Mouse (Mus musculus) limb, embryonic 12.5 days (tissue): ENCODE results near the gene Myo18b. TPM values are rescaled to one million over a fixed set of nuclear protein-coding genes. Genes with fewer than 3 reads are reported as not detected.

Experiments used
- ATAC-seq: fragments of 200-750 bp; cut with Nextera tagmentation; 2 replicates; pipeline ENCODE4 v1.8.0; 2017; ENCODE audit warnings: low read depth, moderate TSS enrichment; ENCODE audit not compliant: insufficient number of reproducible peaks, insufficient read depth, low FRiP score, low TSS enrichment
- H3K27ac ChIP-seq: fragments of 300-500 bp; sonication (generic); 2 replicates; pipeline ENCODE4 v1.5.1; 2016; ENCODE audit warnings: mild to moderate bottlenecking, moderate library complexity
- H3K27me3 ChIP-seq: fragments of 300-500 bp; sonication (generic); 2 replicates; pipeline ENCODE4 v1.6.1; 2016; ENCODE audit warnings: mild to moderate bottlenecking, moderate library complexity
- H3K36me3 ChIP-seq: fragments of 300-500 bp; sonication (generic); 2 replicates; pipeline ENCODE4 v1.6.1; 2016; ENCODE audit warnings: mild to moderate bottlenecking, moderate library complexity
- H3K4me1 ChIP-seq: fragments of 300-500 bp; sonication (generic); replicated peaks from 2 replicates; pipeline ENCODE4 v1.6.1; 2016
- H3K4me2 ChIP-seq: fragments of 300-500 bp; sonication (generic); 2 replicates; pipeline ENCODE4 v1.6.1; 2016; ENCODE audit warnings: mild to moderate bottlenecking, moderate library complexity
- H3K4me3 ChIP-seq: fragments of 300-500 bp; sonication (generic); replicated peaks from 2 replicates; pipeline ENCODE4 v1.5.1; 2016; ENCODE audit warnings: mild to moderate bottlenecking
- H3K9ac ChIP-seq: fragments of 300-500 bp; sonication (generic); replicated peaks from 2 replicates; pipeline ENCODE4 v1.6.1; 2016; ENCODE audit warnings: mild to moderate bottlenecking, moderate library complexity
- H3K9me3 ChIP-seq: fragments of 300-500 bp; sonication (generic); 2 replicates; pipeline ENCODE4 v1.6.1; 2016; ENCODE audit warnings: mild to moderate bottlenecking, moderate library complexity
- WGBS: fragments of 180-500 bp; shearing (Covaris S2); methylation state at CpG from one replicate; pipeline ENCODE4 v1.1.7; 2016; 5-methylcytosine and 5-hydroxymethylcytosine counted together
- polyA plus RNA-seq: library from polyadenylated mRNA; unstranded; fragments of >200 nt; fragmentation: Nextera tagmentation; extraction: Ambion mirVana; gene quantifications from 2 replicates; pipeline ENCODE4 v1.2.1, GENCODE M21; 2016

Myo18b gene
- polyA plus RNA-seq, 1 experiment from 2014 or later = 1.5 TPM

GRCm38 (mm10) chr5:112924806-112925205 lies 28.6 kb upstream of the Myo18b start:
- no peak overlapping the region for H3K9ac ChIP-seq
- 90% methylated on average over 8 of the region's 8 CpGs for WGBS
- no peak overlapping the region for H3K4me3 ChIP-seq
- no peak overlapping the region for H3K27ac ChIP-seq
- peaks cover 14% of the 10 kb centered on the region; the same call in 1 of the 2 replicates for H3K36me3 ChIP-seq
- H3K4me2 ChIP-seq = no peak overlapping the region
- no peak for ATAC-seq
- H3K9me3 ChIP-seq = no peaks in the 10 kb centered on the region
- H3K4me1 ChIP-seq = 0 out of 2 replicates have a peak, but pooled peaks cover 9% of the 10 kb centered on the region
- no peaks in the 10 kb centered on the region for H3K27me3 ChIP-seq

GRCm38 (mm10) chr5:112923841-112924240 lies 27.7 kb upstream of the Myo18b start:
- 96% methylated on average over 14 of the region's 14 CpGs for WGBS
- Histone ChIP-seq H3K4me2 (no peak overlapping the region), H3K36me3 (peaks cover 10% of the 10 kb centered on the region; the same call in 1 of the 2 replicates), H3K4me1 (0 out of 2 replicates have a peak, but pooled peaks cover 9% of the 10 kb centered on the region), H3K27ac (no peak overlapping the region), H3K9me3 (no peaks in the 10 kb centered on the region), H3K9ac (no peak overlapping the region), H3K4me3 (no peak overlapping the region), H3K27me3 (no peaks in the 10 kb centered on the region)
- ATAC-seq = no peak

GRCm38 (mm10) chr5:112921914-112922313 lies 25.8 kb upstream of the Myo18b start:
- Histone ChIP-seq H3K36me3 (peaks cover 10% of the 10 kb centered on the region; the same call in 1 of the 2 replicates), H3K27ac (no peak overlapping the region), H3K4me3 (no peak overlapping the region), H3K9ac (no peak overlapping the region), H3K4me1 (no peaks in the 10 kb centered on the region), H3K4me2 (no peak overlapping the region), H3K9me3 (no peaks in the 10 kb centered on the region), H3K27me3 (no peaks in the 10 kb centered on the region)
- no peak for ATAC-seq

GRCm38 (mm10) chr5:112910381-112910780 lies 14.2 kb upstream of the Myo18b start:
- no peak overlapping the region for H3K4me2 ChIP-seq
- no peak overlapping the region for H3K9ac ChIP-seq
- no peak for ATAC-seq
- peaks cover 5% of the 10 kb centered on the region; the same call in 1 of the 2 replicates for H3K9me3 ChIP-seq
- 86% methylated on average over 5 of the region's 5 CpGs for WGBS
- H3K27me3 ChIP-seq = no peaks in the 10 kb centered on the region
- H3K36me3 ChIP-seq = 0 out of 2 replicates have a peak, but pooled peaks cover 12% of the 10 kb centered on the region
- H3K4me1 ChIP-seq = peaks cover 4% of the 10 kb centered on the region; the same call in 1 of the 2 replicates
- H3K4me3 ChIP-seq = no peak overlapping the region
- H3K27ac ChIP-seq = no peak overlapping the region

GRCm38 (mm10) chr5:112908169-112908614 lies 12.0 kb upstream of the Myo18b start:
- no peak overlapping the region for H3K4me2 ChIP-seq
- no peak overlapping the region for H3K4me3 ChIP-seq
- H3K27me3 ChIP-seq = no peaks in the 10 kb centered on the region
- no peak overlapping the region; the same call in 1 of the 2 replicates for H3K27ac ChIP-seq
- peaks cover 5% of the 10 kb centered on the region; the same call in 1 of the 2 replicates for H3K9me3 ChIP-seq
- ATAC-seq = no peak
- 53% methylated on average over 2 of the region's 2 CpGs for WGBS
- H3K36me3 ChIP-seq = no peaks in the 10 kb centered on the region
- peaks cover 4% of the 10 kb centered on the region; the same call in 1 of the 2 replicates for H3K4me1 ChIP-seq
- H3K9ac ChIP-seq = no peak overlapping the region

GRCm38 (mm10) chr5:112907504-112907903 lies 11.3 kb upstream of the Myo18b start:
- H3K27me3 ChIP-seq = no peaks in the 10 kb centered on the region
- no peak for ATAC-seq
- peaks cover 4% of the 10 kb centered on the region; the same call in 1 of the 2 replicates for H3K4me1 ChIP-seq
- WGBS = 49% methylated on average over 6 of the region's 6 CpGs
- H3K9me3 ChIP-seq = peaks cover 5% of the 10 kb centered on the region; the same call in 1 of the 2 replicates
- no peak overlapping the region for H3K4me2 ChIP-seq
- H3K9ac ChIP-seq = no peak overlapping the region
- no peak overlapping the region for H3K4me3 ChIP-seq
- H3K27ac ChIP-seq = no peak overlapping the region
- no peaks in the 10 kb centered on the region for H3K36me3 ChIP-seq

GRCm38 (mm10) chr5:112893462-112894060 lies 2.6 kb downstream of the Myo18b start:
- no peak for ATAC-seq
- Histone ChIP-seq H3K4me3 (no peak overlapping the region), H3K4me1 (no peaks in the 10 kb centered on the region), H3K27ac (no peak overlapping the region), H3K4me2 (no peak overlapping the region), H3K27me3 (no peaks in the 10 kb centered on the region), H3K9me3 (no peaks in the 10 kb centered on the region), H3K9ac (no peak overlapping the region), H3K36me3 (no peaks in the 10 kb centered on the region)
- 72% methylated on average over 5 of the region's 5 CpGs for WGBS

- no peak overlapping the region for H3K27ac ChIP-seq
- H3K4me2 ChIP-seq = no peak overlapping the region
- H3K9me3 ChIP-seq = no peaks in the 10 kb centered on the region
- no peaks in the 10 kb centered on the region for H3K36me3 ChIP-seq
- H3K4me3 ChIP-seq = no peak overlapping the region
- ATAC-seq = no peak
- H3K4me1 ChIP-seq = no peaks in the 10 kb centered on the region
- no peak overlapping the region for H3K9ac ChIP-seq
- 0 out of 2 replicates have a peak, but pooled peaks cover 4% of the 10 kb centered on the region for H3K27me3 ChIP-seq
Observed at GRCm38 (mm10) chr5:112892411-112892810, 3.8 kb downstream of the Myo18b start.

- Histone ChIP-seq H3K27ac (no peak overlapping the region), H3K4me2 (no peak overlapping the region), H3K9ac (no peak overlapping the region), H3K36me3 (no peaks in the 10 kb centered on the region), H3K4me3 (no peak overlapping the region), H3K9me3 (no peaks in the 10 kb centered on the region), H3K4me1 (no peaks in the 10 kb centered on the region), H3K27me3 (0 out of 2 replicates have a peak, but pooled peaks cover 4% of the 10 kb centered on the region)
- ATAC-seq = no peak
- 61% methylated on average over 7 of the region's 7 CpGs for WGBS
Observed at GRCm38 (mm10) chr5:112888651-112889050, 7.5 kb downstream of the Myo18b start.

- 0 out of 2 replicates have a peak, but pooled peaks cover 4% of the 10 kb centered on the region for H3K27me3 ChIP-seq
- H3K9ac ChIP-seq = no peak overlapping the region
- no peak overlapping the region for H3K4me3 ChIP-seq
- H3K4me1 ChIP-seq = no peaks in the 10 kb centered on the region
- no peak overlapping the region for H3K4me2 ChIP-seq
- H3K36me3 ChIP-seq = no peaks in the 10 kb centered on the region
- no peak overlapping the region for H3K27ac ChIP-seq
- 76% methylated on average over 17 of the region's 17 CpGs for WGBS
- H3K9me3 ChIP-seq = no peaks in the 10 kb centered on the region
- ATAC-seq = no peak
Observed at GRCm38 (mm10) chr5:112886687-112887491, 9.3 kb downstream of the Myo18b start.

GRCm38 (mm10) chr5:112877391-112878115 lies 18.6 kb downstream of the Myo18b start:
- Histone ChIP-seq H3K27ac (no peak overlapping the region), H3K4me3 (no peak overlapping the region), H3K9me3 (no peaks in the 10 kb centered on the region), H3K4me2 (no peak overlapping the region), H3K27me3 (peaks cover 11% of the 10 kb centered on the region), H3K4me1 (peaks cover 10% of the 10 kb centered on the region), H3K36me3 (no peaks in the 10 kb centered on the region), H3K9ac (no peak overlapping the region)
- ATAC-seq = no peak; the same call in 1 of the 2 replicates
- 63% methylated on average over 14 of the region's 14 CpGs for WGBS
